Mouse (Mus musculus) MEL (cell line): ENCODE measurements around the gene Crk.

Source experiments
- CTCF ChIP-seq, 3 experiments: IDR thresholded peaks in 2 of 3; conservative IDR thresholded peaks in 1 of 3; 2 replicates each; pipeline ENCODE4 v1.5.1; 2011 to 2012; ENCODE audit warnings: low read length in 3 of 3, low read depth in 2 of 3, mild to moderate bottlenecking in 2 of 3, improper control_type of control experiment in 1 of 3, inconsistent platforms in 1 of 3, mixed read lengths in 1 of 3, moderate library complexity in 1 of 3; ENCODE audit not compliant: control insufficient read depth in 1 of 3, insufficient read depth in 1 of 3, poor library complexity in 1 of 3, severe bottlenecking in 1 of 3
- E2F4 ChIP-seq: IDR thresholded peaks from 2 replicates; pipeline ENCODE4 v1.6.1; 2011; ENCODE audit warnings: low read depth, low read length, improper control_type of control experiment, borderline replicate concordance
- EP300 ChIP-seq, 2 experiments: IDR thresholded peaks; 2 replicates each; pipeline ENCODE4 v1.6.1; 2011; ENCODE audit warnings: improper control_type of control experiment in 2 of 2, low read length in 2 of 2, low read depth in 1 of 2, mild to moderate bottlenecking in 1 of 2
- HCFC1 ChIP-seq: IDR thresholded peaks from 2 replicates; pipeline ENCODE4 v1.6.1; 2012; ENCODE audit warnings: low read depth, mild to moderate bottlenecking, inconsistent platforms, low read length, improper control_type of control experiment, moderate library complexity
- MAFK ChIP-seq: IDR thresholded peaks from 2 replicates; pipeline ENCODE4 v1.6.1; 2011; ENCODE audit warnings: low read depth, mild to moderate bottlenecking, low read length, improper control_type of control experiment, borderline replicate concordance
- MAZ ChIP-seq: IDR thresholded peaks from 2 replicates; pipeline ENCODE4 v1.6.1; 2012; ENCODE audit warnings: low read depth, mild to moderate bottlenecking, inconsistent platforms, low read length, improper control_type of control experiment
- NELFE ChIP-seq: IDR thresholded peaks from 2 replicates; pipeline ENCODE4 v1.6.1; 2011; ENCODE audit warnings: low read depth, low read length, improper control_type of control experiment
- POLR2A ChIP-seq, 2 experiments: IDR thresholded peaks; 2 replicates each; pipeline ENCODE4 v1.6.1; 2011 to 2012; ENCODE audit warnings: low read length in 2 of 2, mild to moderate bottlenecking in 2 of 2, control low read depth in 1 of 2, improper control_type of control experiment in 1 of 2, low read depth in 1 of 2, moderate library complexity in 1 of 2; ENCODE audit not compliant: control insufficient read depth in 1 of 2, insufficient read depth in 1 of 2, poor library complexity in 1 of 2
- SMC3 ChIP-seq: IDR thresholded peaks from 2 replicates; pipeline ENCODE4 v1.6.1; 2011; ENCODE audit warnings: low read depth, low read length, improper control_type of control experiment
- TAL1 ChIP-seq: IDR thresholded peaks from 2 replicates; pipeline ENCODE4 v1.6.1; 2012; ENCODE audit warnings: mild to moderate bottlenecking, inconsistent platforms, low read length, moderate library complexity, mixed read lengths
- TCF12 ChIP-seq: IDR thresholded peaks from 2 replicates; pipeline ENCODE4 v1.6.1; 2014; ENCODE audit warnings: low read depth, mild to moderate bottlenecking, inconsistent platforms, low read length, improper control_type of control experiment, moderate library complexity
- USF1 ChIP-seq: IDR thresholded peaks from 2 replicates; pipeline ENCODE4 v1.6.1; 2014; ENCODE audit warnings: low read depth, mild to moderate bottlenecking, inconsistent platforms, low read length, improper control_type of control experiment, moderate library complexity
- ZC3H11A ChIP-seq: IDR thresholded peaks from 2 replicates; pipeline ENCODE4 v1.6.1; 2012; ENCODE audit warnings: low read depth, mild to moderate bottlenecking, inconsistent platforms, low read length, improper control_type of control experiment
- ZNF384 ChIP-seq: IDR thresholded peaks from 2 replicates; pipeline ENCODE4 v1.6.1; 2012; ENCODE audit warnings: low read depth, mild to moderate bottlenecking, inconsistent platforms, low read length, improper control_type of control experiment

DNA sequence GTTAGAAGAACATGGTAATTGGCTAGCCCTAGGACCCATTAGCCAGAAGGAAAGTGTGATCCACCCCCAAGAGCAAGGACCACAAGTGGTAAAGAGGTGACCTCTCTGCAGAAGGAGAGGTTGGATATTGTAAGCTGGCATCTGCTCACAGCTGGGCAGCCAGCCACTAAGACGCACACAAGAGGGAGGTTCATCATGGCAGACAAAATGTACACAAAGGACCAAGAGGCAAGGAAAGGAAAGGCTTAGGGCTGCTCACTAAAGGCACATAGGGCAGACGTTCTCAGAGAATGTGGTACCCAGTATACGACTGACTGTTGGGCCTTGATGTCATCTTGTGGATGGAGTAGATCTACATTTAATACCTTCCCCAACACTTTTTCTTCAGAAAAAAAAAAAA, 4.2 kb upstream of the Crk start:
- TF ChIP-seq SMC3 = no peak
- no peak for TF ChIP-seq E2F4
- TF ChIP-seq ZC3H11A = no peak
- no peak for TF ChIP-seq MAZ
- TF ChIP-seq TCF12 = no peak
- no peak for TF ChIP-seq CTCF (IDR thresholded peaks at IDR 0.05 in 2 of 3, conservative IDR thresholded peaks at IDR 0.05 in 1 of 3; ENCODE audit: control insufficient read depth in 1 of 3, insufficient read depth in 1 of 3, low read depth in 2 of 3, low read length in 3 of 3, poor library complexity in 1 of 3, severe bottlenecking in 1 of 3)
- TF ChIP-seq POLR2A (IDR thresholded peaks at IDR 0.05; ENCODE audit: control insufficient read depth in 1 of 2, insufficient read depth in 1 of 2, low read depth in 1 of 2, low read length in 2 of 2, poor library complexity in 1 of 2) = no peak
- TF ChIP-seq ZNF384 = no peak
- TF ChIP-seq EP300 (IDR thresholded peaks at IDR 0.05; ENCODE audit: low read depth in 1 of 2, low read length in 2 of 2) = no peak
- no peak for TF ChIP-seq TAL1
- TF ChIP-seq HCFC1 = no peak
- no peak for TF ChIP-seq MAFK
- TF ChIP-seq NELFE = no peak
- TF ChIP-seq USF1 = no peak
